Mouse (Mus musculus): ENCODE results near the gene Cebpe.

Gene Cebpe

DNA sequence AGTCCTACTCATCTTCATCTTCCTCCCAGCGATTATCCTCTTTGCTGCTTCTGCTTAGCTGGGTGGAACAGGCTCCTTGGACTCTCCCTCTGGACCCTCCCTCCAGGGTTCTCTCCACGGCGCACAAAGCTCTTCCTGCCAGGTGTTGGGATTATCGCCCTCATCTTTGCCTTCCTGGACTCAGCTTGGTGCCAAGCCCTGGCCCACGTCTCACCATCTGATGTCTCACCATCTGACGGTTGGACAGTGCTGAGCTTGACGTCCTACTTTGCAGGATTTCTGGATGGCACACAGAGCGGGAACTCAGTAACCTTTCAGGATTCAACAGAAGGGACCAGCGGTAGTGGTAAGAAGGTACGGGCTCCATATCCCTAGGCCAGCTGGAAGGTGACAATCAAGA lies 9.7 kb upstream of the Cebpe start:
- no peak for DNase-seq (ENCODE audit: low spot score in 2 of 2)

DNA sequence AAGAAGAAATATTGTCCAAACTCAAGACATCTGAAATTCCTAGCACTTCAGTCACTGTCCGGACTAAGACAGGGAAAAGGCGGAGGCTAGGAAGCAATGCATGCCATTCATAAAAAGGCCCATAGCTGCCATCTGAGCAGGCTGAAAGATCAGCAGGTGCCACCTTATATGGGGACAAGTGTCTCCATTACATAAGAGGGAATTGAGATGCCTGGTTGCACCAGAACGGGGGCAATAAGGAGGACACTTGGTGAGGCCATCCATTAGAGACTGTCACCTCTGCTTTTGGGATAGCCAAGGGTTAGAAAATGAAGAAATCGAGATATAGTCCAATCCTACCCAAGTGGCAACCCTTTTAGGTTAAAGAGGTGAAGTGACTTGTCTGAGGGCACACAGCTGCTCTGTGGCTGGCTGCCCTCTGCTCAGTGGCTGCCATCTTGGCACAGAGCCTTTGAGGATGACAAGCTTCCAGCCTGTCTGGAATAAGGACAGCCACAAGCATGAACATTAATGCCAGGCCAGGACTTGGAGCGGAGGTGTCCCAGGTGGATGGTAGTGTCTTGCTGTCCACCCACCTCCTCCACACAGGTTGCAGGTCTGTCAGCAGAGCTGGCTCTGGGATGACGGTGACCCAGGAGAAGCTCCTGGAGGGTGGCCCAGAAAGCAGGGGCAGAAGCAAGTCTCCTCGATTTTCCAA lies 8.8 kb upstream of the Cebpe start:
- DNase-seq (ENCODE audit: low spot score in 2 of 2), result no peak

DNA sequence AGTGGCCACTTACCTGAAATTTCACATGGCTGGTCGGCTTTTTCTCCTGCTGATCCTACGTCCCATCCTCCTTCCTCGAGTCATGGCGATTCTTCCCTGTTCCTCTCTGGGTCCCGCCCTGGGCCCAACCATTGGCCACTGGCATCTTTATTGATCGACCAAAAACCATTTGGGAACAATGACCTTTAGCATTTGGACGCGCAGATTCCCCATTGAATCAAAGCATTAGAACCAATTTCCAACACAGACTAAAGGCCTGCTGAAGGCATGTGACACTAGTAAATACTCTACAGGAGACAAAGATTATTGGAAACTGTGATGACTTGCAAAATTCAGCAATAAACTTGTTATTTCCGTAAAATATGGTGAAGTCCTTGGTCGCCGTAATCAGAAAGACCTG lies 8.1 kb upstream of the Cebpe start:
- no peak for DNase-seq (ENCODE audit: low spot score in 2 of 2)

DNA sequence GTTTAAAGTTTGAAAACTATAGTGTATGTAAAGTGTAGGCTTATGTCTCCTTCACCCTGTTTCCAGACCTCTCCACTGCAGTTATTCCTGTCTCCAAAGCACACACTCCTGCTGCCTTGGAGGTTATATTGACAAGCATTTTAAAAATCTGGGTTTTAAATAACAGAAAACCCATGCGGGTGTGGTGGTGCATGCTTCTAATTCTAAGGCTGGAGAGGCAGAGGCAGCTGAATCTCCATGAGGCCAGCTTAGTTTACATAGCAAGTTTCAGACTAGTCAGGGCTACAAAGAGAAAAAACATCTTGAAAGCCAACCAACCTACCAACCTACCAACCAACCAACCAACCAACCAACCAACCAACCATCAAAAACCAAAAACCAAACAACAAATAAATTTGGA lies 3.4 kb upstream of the Cebpe start:
- no peak for DNase-seq (ENCODE audit: low spot score in 2 of 2)

DNA sequence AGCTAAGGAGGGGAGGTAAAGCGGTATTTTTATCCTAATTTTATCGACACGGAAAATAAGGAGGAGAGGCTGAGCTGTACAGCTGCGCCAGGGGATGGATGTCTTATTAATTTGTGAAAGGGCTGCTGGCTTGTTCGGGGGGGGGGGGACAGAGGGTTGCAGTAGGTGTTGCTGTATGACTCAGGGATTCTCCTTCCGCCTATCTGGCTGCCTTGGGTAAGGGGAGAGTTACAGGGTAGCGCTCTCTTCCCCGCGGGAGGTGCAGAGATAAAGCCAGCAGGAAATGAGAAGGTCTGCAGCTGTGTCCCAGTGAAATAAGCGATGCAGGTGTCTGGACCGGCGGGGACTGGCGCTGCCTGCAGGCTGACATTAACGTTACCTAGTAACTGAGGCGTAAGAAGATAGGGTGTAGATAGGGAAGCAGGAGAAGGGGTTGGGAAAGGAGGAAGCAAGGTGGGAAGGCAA lies 2.7 kb upstream of the Cebpe start:
- peak in 1 of 2 experiments; percentile 24 for DNase-seq (ENCODE audit: low spot score in 2 of 2)

DNA sequence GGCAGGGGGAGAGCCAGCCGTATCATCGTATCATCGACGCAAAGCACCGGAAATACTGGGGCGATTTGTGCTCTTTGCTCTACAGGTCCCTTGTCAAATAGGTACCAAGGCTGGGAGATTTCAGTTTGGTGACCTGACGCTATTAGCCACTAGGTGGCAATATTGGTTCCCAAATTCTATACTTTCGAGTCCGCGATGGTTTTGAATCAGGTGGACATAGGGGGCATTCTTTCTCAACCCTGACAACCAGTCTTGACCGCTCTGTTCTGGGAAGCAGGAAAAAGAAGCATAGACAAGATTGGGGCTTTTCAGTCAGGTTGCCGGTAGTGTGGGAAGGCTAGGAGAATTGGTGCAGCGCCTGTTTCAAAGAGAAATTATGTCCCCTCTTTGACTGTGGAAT lies 2.1 kb upstream of the Cebpe start:
- peak; percentile 34 to 42 for DNase-seq (ENCODE audit: low spot score in 2 of 2)

DNA sequence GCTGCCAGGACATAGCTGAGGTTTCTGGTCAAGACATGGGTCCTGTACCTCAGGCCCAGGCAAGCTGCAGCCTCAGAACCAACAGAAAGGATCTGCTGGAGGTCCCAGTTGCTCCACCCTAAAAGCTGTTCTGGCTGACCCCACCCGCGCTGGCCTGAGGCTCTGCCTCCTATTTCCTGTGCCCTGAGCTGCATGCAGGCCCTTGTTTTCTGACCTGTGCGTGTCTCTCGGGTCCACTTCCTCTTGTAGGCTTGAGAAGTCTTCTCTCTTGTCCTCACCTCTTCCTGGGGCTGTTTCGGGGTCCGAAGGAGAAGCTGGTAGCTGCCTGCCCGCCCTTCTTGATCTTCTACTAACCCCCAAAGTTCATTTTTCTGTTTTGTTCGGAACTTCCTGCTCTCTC lies 887 bp upstream of the Cebpe start:
- no peak for DNase-seq (ENCODE audit: low spot score in 2 of 2)

DNA sequence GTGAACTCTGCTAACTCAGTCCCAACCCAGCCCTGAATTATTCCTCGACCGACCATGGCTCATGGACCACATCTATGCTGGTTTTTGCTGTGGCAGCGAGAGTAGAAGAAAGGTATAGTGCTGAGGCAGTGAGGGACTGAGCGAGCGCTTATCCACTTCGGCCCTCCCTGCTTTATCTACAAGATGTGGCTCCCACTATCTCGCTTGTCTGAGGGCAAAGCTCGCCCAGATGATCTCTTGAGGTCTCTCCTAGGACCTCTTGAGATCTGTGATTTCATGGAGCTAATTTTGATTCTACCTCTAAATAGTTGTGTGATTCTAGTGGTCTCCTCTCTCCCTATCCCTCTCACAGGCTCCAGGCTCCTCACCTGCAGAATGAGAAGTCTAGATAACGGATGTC lies 2.9 kb downstream of the Cebpe start:
- DNase-seq (ENCODE audit: low spot score in 2 of 2), result no peak

DNA sequence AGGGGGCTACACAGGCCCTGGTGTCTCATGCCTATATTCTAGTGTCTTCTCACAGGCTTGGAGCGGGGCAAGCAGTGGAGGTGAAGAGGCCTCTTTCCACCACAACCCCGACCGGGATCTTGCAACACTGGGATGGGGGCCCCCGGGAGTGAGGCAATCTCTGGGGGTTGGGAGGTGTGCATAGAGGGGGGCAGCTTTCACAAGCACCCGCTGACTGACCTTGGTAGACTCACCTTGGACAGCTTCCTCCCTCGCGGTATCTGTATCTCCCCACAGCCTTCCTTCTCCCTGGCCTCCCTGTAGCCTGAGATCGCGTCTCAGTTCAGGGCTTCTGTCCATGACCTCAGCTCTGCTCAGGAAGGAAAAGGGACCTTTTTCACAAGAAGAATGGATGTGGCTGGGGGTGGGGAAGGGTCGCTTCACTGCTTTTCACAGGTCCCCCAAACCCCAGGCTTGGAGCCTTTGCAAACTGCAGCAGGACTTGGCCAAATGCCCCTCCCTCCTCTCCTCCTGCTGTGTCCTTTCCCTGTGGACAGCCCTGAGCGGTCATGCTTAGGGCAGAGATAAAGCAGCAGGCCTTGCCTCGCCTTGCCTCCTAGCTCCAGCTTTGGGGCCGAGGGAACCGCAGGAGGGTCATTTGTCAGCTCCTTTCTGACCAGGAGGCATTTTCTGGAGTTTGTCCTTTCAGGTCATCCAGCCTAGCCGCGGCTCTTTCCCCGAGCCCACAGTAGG lies 5.2 kb downstream of the Cebpe start:
- DNase-seq (ENCODE audit: low spot score in 2 of 2), result no peak

DNA sequence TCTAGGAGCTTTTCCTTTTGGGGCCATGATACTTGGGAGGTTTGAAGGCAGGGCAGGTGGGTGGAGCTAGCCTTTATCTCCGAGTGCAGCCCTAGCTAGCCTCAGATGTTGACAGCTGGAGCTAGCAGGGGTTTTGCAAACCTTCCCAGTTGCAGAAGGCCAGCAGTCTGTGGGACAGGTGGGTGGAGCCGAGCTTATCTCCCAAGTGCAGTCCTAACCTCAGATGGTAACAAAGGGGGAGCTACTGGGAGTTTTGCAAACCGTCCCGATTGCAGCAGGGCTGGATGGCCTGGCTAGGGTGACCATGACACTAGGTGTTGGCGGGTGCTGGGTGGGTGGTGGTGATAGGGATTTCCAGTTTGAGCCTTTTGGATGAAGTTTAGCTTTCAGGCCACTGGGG lies 6.1 kb downstream of the Cebpe start:
- DNase-seq (ENCODE audit: low spot score in 2 of 2), result no peak

DNA sequence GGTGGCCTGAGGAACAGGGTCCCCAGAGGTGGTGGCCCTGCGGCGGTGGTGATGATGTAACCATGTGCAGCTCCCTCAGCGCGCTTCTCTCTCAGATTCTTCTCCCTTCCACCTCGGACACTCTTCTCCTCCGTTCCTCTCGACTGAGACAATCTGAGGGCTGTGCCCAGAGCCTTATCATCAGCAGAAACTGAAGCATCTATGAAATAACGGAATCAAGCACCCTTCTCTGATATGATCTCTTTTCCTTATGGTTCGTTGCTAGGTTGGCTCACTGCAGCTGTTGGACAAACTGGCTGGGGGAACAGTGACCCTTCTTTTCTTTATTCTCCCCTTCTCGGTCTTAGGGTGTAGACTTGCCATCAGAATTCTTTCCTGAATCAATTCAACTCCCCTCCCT lies 8.8 kb downstream of the Cebpe start:
- no peak for DNase-seq (ENCODE audit: low spot score in 2 of 2)

DNA sequence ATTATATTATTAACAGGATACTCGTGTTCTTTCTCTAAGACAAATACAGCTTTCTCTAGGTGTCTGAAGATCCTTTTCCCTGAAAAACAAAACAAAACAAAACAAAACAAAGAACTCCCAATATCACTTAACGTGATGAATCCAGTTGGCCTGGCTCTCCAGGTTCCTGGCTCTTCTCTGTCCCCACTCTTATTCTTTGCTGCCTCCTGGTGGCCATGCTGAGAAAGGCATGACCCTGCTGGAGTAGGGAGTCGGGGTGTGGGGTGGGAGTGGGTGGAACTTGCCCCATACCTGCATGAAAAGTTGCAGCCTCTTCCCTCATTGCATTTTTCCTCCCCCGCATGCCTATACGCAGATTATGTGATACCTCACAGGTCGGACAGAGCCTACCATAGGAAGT lies 10.7 kb downstream of the Cebpe start:
- peak; percentile 57 to 75 for DNase-seq (ENCODE audit: low spot score in 2 of 2)

DNA sequence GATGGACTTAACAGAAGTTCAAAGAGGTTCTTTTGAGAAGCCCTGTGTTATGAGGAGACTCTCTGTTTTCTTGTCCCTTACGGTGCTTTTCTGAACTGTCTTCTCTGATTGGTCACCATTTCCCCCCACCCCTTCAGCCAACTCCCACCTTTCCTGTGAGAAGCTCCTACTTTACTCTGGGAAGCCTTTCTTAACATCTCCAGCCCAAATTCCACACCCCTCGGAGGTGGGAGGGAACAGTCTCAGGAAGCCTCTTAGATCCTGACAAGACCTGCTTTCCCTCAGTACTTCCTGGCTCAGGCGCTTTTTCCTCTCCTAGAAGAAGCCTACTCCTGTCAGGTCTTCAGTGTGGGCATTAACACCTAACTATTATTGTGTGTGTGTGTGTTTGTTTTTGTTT lies 12.4 kb downstream of the Cebpe start:
- DNase-seq (ENCODE audit: low spot score in 2 of 2), result no peak

DNA sequence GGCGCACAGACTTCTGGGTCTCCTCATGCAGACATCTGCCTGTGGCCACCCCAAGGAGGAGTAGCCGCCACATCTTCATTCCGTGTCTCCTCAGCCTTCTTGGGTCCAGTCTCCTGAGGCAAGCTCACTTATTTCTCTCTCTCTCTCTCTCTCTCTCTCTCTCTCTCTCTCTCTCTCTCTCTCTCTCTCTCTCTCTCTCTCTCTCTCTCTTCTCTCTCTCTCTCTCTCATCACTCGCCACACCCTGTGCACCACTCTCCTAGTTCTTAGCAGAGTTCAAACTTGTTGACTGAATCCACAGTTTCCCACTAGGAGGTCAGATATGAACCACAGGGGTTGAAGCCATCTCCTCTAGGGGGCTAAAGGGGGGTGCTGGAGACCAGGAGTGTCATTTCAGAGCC lies 13.2 kb downstream of the Cebpe start, which contains the start of gene Gm29776:
Gm29776 (minus strand) TSS at position 101 of the 400 bp plus-strand sequence.
- DNase-seq (ENCODE audit: low spot score in 2 of 2), result no peak

DNA sequence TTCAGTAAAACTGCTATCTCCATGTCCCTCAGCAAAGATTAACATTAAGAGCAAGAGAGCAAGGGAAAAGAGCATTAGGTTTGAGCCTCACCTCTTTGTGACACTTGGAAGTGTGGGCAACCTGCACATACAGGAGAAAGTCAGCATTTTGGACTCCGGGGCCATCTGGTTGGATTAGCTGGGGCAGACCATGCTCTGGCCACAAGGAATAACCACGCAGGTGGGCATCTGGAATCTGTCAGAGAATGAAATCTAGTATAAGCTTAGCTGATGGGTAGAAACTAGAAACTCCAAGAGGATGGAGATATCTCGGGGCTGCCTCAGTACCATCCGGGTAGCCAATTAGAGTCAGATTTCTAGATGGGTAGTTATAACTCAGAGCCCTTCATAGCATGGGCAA lies 15.2 kb downstream of the Cebpe start:
- DNase-seq (ENCODE audit: low spot score in 2 of 2), result no peak

DNA sequence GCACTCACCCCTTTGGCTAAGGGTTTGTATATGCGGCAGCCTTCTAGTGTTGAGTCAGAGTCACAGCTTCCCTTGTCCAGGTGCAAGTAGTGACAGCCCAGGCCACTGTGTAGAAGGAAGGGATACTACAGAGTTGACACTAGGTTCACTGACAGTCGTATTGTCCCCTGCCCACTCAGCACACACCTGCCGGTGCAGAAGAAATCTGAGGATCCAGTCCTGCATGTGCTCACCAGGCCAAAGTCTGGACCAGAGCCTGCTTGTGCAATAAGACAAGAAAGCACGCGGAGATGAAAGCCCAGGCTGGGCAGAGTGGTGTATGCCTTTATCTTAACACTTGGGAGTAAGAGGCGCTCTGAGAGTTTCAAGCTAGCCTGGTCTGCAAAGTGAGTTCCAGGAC lies 16.9 kb downstream of the Cebpe start:
- DNase-seq (ENCODE audit: low spot score in 2 of 2), result no peak

DNA sequence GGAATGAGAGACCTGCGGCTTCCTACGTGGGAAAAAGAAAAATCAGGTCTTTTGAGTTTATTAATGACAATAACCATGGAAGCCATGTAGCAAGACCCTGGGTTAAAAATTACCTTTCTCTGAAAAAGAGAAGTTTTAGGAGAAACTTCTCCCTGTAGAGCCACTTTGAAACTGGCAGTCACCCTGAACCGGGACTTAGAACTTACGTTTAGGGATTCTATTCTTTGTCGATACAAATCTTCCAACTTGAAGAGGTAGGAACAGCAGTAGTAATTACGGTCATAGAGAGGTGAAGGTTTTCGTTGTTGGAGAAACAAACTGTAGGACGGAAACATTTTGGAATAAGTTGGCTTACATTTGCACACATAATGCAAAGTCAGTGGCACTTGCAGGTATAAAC lies 24.7 kb downstream of the Cebpe start:
- no peak for DNase-seq (ENCODE audit: low spot score in 2 of 2)

DNA sequence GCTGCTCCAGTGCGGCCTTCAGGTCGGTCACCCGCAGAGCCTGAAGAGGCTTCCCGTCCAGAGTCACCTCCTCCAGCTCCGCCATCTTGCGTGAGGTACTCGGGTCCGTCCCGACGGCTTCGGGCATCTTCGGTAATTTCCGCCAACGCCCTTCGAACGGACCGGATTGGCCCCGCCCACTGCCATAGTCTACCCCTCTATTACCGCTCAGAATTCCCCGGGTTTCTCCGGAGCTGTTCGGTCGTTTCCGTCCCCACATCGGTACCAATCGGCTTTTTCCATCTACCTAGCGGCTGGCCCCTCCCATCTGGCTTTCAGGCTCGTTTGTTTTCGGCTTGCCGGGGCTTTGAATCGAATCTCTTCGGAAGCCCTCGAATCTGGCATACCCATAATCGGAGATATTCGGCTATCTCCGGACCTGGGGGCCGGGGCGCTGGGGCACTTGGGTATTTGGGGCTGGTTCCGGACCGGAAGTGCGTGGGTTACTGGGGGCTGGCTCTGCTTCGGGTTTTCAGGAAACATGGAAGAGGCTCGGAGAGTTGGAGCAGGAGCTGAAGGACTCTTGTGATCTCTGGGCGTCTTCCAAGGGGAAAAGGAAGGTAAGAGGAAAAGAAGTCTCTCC lies 25.3 kb downstream of the Cebpe start, which contains the start of gene Acin1:
Acin1 (minus strand) TSS at position 410 of the 622 bp plus-strand sequence.
- peak; percentile 100 for DNase-seq (ENCODE audit: low spot score in 2 of 2)

DNA sequence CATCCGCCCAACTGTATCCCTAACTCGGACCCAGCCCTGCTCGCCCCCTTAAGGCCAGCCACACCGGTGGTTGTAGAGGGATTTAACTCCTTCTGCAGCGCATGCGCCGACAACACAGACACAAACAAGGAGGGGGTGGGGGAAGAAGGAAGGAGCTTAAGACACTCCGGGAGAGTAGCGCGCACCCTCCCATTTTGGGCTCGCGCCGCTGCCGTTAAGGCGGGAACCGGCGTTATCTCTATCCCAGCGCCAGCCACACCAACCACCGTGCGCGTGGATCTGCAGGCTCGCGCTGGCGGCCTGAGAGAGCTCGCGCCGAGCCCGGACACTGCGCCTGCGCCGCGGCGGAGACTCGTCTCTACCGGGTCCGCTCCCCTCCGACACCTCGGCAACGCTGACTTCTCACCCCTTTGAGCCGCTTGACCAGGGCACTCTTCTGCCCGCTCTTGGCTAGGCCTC lies 25.9 kb downstream of the Cebpe start, which contains the start of gene 1700123O20Rik:
1700123O20Rik (plus strand) TSS at position 154 of the 459 bp plus-strand sequence.
- peak in 1 of 2 experiments; percentile 75 for DNase-seq (ENCODE audit: low spot score in 2 of 2)

DNA sequence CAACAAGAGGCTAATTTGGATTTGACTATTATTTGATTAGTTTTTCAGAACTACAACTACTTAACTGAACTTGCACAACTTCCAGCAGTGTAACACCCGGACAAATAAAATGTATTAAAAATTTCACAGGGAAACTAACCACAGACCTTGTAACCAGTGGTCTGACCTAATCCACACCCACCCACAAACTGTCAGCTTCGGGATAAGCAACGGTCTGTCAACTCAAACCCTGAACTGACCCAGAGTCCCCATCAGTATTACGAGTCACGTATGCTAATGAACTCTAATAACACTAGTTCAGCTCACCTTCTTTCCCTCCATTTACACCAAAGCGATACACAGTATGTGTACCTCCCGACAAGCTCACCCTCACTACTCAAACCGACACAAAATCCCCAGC lies 26.5 kb downstream of the Cebpe start:
- DNase-seq (ENCODE audit: low spot score in 2 of 2), result no peak

DNA sequence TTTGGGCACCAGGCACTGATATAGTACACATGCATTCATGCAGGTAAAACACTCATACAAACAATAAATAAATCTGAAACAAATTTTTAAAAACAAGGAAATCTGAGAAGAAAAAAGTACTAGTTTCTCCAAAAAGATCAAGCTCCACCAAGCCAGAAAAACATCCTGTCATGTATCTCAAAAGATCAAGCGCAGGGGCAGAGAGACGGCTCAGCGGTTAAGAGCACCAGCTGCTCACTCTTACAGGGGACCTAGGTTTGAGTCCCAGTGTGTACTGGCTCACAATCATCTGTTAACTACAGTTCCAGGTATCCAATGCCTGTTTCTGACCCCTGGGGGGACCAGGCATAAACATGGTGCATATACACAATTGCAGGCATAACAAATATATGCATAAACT lies 29.6 kb downstream of the Cebpe start:
- DNase-seq (ENCODE audit: low spot score in 2 of 2), result no peak

DNA sequence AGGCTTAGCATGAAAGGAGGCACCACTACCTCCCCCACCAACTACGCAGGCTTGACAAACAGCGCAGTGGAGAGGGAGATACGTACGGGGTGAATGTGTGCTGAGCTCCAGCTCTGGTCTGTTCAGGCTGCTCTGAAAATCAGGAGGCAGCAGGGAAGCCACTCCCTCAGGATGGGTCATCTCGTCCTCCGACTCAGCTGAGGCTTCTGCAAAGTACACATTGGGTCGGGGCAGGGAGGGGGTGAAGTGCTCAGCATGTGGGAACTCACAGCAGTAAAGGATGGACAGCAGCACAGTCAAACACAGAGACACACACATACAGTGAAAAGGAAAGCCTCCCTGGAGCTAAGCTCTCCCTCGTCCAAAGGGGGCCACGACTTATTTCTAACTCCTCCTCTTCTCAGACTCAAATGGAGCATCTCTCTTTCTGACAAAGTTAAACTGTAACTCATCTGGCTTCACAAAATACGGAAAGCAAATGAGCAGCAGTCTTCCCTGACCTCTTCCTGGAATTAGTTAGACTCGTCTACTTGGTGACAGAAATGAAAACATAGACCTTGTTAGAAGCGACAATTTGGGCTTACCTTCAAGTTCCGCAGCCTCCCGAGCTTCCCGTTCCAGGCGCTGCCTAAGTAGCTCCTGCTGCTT lies 33.2 kb downstream of the Cebpe start:
- no peak for DNase-seq (ENCODE audit: low spot score in 2 of 2)
